Mouse (Mus musculus) heart, embryonic 14.5 days (tissue): Measurements from ENCODE around the gene Snx5. TPM values are rescaled to one million over a fixed set of nuclear protein-coding genes. Genes with fewer than 3 reads are reported as not detected.
A peak's percentile ranks its signal among the peaks of the same experiment; 100 is the strongest.

Source experiments
- ATAC-seq: fragments of 200-750 bp; cut with Nextera tagmentation; 2 replicates; pipeline ENCODE4 v1.8.0; 2017; ENCODE audit warnings: low read depth, moderate TSS enrichment; ENCODE audit not compliant: insufficient number of reproducible peaks, insufficient read depth, low FRiP score
- H3K27ac ChIP-seq, 2 experiments: fragments of 200-500 bp in 1 of 2; fragments of 300-500 bp in 1 of 2; sonication (generic) in 1 of 2; replicated peaks in 1 of 2; 2 replicates each; pipeline ENCODE4 v1.5.1; 2012 to 2014; ENCODE audit warnings: low read depth in 2 of 2, low read length in 2 of 2, control low read depth in 1 of 2, mild to moderate bottlenecking in 1 of 2, mixed read lengths in 1 of 2; ENCODE audit not compliant: control insufficient read depth in 1 of 2, insufficient read depth in 1 of 2
- H3K27me3 ChIP-seq: fragments of 300-500 bp; sonication (generic); 2 replicates; pipeline ENCODE4 v1.6.1; 2014; ENCODE audit warnings: mild to moderate bottlenecking, low read length, control low read depth; ENCODE audit not compliant: control insufficient read depth, insufficient read depth
- H3K36me3 ChIP-seq: fragments of 300-500 bp; sonication (generic); 2 replicates; pipeline ENCODE4 v1.6.1; 2014; ENCODE audit warnings: mild to moderate bottlenecking, control low read depth, low read length, mixed read lengths; ENCODE audit not compliant: control insufficient read depth, insufficient read depth
- H3K4me1 ChIP-seq, 2 experiments: fragments of 200-500 bp in 1 of 2; fragments of 300-500 bp in 1 of 2; sonication (generic) in 1 of 2; 2 replicates each; pipeline ENCODE4 v1.6.1; 2012 to 2014; ENCODE audit warnings: low read length in 2 of 2, control low read depth in 1 of 2, mixed read lengths in 1 of 2; ENCODE audit not compliant: control insufficient read depth in 2 of 2, insufficient read depth in 2 of 2
- H3K4me2 ChIP-seq: fragments of 300-500 bp; sonication (generic); 2 replicates; pipeline ENCODE4 v1.6.1; 2014; ENCODE audit warnings: mild to moderate bottlenecking, low read length
- H3K4me3 ChIP-seq, 2 experiments: fragments of 200-500 bp in 1 of 2; fragments of 300-500 bp in 1 of 2; sonication (generic) in 1 of 2; 2 replicates each; pipeline ENCODE4 v1.5.1; 2012 to 2014; ENCODE audit warnings: low read length in 2 of 2, mild to moderate bottlenecking in 2 of 2, control low read depth in 1 of 2, low read depth in 1 of 2, moderate library complexity in 1 of 2; ENCODE audit not compliant: control insufficient read depth in 1 of 2, insufficient read depth in 1 of 2
- H3K9ac ChIP-seq: fragments of 300-500 bp; sonication (generic); 2 replicates; pipeline ENCODE4 v1.6.1; 2014; ENCODE audit warnings: mild to moderate bottlenecking, low read length
- H3K9me3 ChIP-seq: fragments of 300-500 bp; sonication (generic); 2 replicates; pipeline ENCODE4 v1.6.1; 2016; ENCODE audit warnings: low read length, control low read depth; ENCODE audit not compliant: control insufficient read depth
- WGBS: fragments of 180-500 bp; shearing (Covaris S2); extraction: QIAGEN DNeasy Blood & Tissue Kit; methylation state at CpG from one replicate; pipeline ENCODE4 v1.1.7; 2014; 5-methylcytosine and 5-hydroxymethylcytosine counted together
- polyA plus RNA-seq: library from polyadenylated mRNA; unstranded; fragments of >200 nt; fragmentation: Nextera tagmentation; extraction: Ambion mirVana; gene quantifications from 2 replicates; pipeline ENCODE4 v1.2.1, GENCODE M21; 2014

Snx5 gene
- polyA plus RNA-seq, 1 experiment from 2014 or later = 99.9 TPM

DNA sequence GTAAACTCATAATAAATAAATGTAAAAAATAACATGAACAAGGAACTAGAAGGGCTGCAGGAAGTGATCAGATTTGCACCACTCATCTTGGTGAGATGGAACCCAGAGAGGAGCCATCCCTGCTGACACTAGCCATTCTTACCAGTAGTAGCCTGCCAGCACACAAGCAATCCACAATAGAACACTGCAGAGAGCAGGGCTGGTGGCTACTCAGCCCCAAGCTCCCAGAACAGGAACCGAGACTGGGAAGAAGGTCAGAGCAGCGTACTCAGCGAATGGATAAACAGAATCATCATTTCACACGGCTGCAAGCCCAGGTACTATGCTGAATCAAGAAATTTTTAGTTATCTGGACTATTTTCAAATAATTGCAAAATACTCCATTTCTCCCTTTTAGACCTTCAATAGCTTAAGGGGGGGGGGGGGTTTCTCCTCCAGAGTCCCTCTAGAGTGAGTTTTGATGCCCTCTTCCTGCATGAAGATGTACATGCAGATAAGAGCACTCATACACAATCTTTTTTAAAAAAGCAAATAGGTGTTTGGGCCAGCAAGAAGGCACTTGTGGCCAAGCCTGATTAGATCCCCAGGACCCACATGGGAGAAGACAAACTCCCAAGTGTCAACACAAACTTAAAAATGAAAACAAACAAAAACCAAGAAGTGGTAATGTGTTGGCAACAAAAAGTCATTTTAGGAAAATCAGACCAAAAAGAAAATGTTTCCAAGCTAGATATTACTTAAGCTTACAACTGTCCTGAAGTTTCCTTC lies 4.6 kb downstream of the Snx5 start:
- Histone ChIP-seq H3K4me3 (no peak overlapping the region; a peak in 1 of 4 replicates), H3K4me1 (peaks cover 0 to 40% of the 10 kb centered on the region in 2 experiments; a peak in 2 of 4 replicates), H3K9me3 (no peaks in the 10 kb centered on the region), H3K27ac (no peak overlapping the region), H3K4me2 (peak overlapping the region; percentile 72; the same call in 1 of the 2 replicates), H3K9ac (no peak overlapping the region), H3K27me3 (no peaks in the 10 kb centered on the region), H3K36me3 (peaks cover 38% of the 10 kb centered on the region)
- WGBS = 55% methylated on average over 4 of the region's 4 CpGs
- ATAC-seq = no peak

GRCm38 (mm10) chr2:144265120-144265488 lies 5.6 kb downstream of the Snx5 start:
- H3K27me3 ChIP-seq = no peaks in the 10 kb centered on the region
- 79% methylated on average over 3 of the region's 3 CpGs for WGBS
- ATAC-seq = no peak
- no peak overlapping the region for H3K27ac ChIP-seq
- H3K9me3 ChIP-seq = no peaks in the 10 kb centered on the region
- H3K36me3 ChIP-seq = peaks cover 48% of the 10 kb centered on the region
- H3K4me1 ChIP-seq = peaks cover 0 to 39% of the 10 kb centered on the region in 2 experiments; a peak in 2 of 4 replicates
- H3K4me2 ChIP-seq = no peak overlapping the region
- no peak overlapping the region for H3K9ac ChIP-seq
- H3K4me3 ChIP-seq = no peak overlapping the region

- no peak for ATAC-seq
- peaks cover 0 to 39% of the 10 kb centered on the region in 2 experiments; a peak in 2 of 4 replicates for H3K4me1 ChIP-seq
- no peaks in the 10 kb centered on the region for H3K27me3 ChIP-seq
- WGBS = 51% methylated on average over 5 of the region's 5 CpGs
- no peak overlapping the region for H3K4me2 ChIP-seq
- H3K4me3 ChIP-seq = no peak overlapping the region
- peaks cover 53% of the 10 kb centered on the region for H3K36me3 ChIP-seq
- H3K9me3 ChIP-seq = no peaks in the 10 kb centered on the region
- H3K27ac ChIP-seq = no peak overlapping the region
- H3K9ac ChIP-seq = no peak overlapping the region
Observed at GRCm38 (mm10) chr2:144264398-144265119, 6.1 kb downstream of the Snx5 start.

DNA sequence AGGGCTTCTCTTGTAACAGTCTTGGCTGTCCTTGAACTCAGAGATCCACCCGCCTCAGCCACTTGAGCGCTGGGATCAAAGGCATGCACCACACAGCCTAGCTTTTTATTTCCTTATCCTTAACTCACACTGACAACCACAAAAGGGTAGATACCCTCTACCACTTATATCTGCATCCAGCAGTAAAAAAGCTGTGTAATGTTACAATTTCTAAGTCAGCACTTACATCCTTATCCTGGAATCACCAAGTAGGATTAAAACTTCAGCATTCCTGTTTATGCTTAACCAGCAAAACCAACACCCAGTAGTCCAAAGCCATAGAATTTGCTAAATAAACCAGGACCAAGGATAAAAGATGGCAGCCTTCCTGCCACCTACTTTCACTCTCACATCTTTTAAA lies 7.9 kb downstream of the Snx5 start:
- Histone ChIP-seq H3K4me2 (no peak overlapping the region), H3K27ac (no peak overlapping the region), H3K4me3 (no peak overlapping the region), H3K36me3 (peaks cover 65% of the 10 kb centered on the region), H3K9me3 (no peaks in the 10 kb centered on the region), H3K27me3 (no peaks in the 10 kb centered on the region), H3K4me1 (peaks cover 0 to 24% of the 10 kb centered on the region in 2 experiments; a peak in 2 of 4 replicates), H3K9ac (no peak overlapping the region)
- no peak for ATAC-seq
- WGBS = 91% methylated on average over 2 of the region's 2 CpGs

GRCm38 (mm10) chr2:144250111-144250510 lies 20.6 kb downstream of the Snx5 start:
- Histone ChIP-seq H3K27me3 (no peaks in the 10 kb centered on the region), H3K9me3 (no peaks in the 10 kb centered on the region), H3K4me3 (no peak overlapping the region), H3K27ac (no peak overlapping the region), H3K36me3 (peaks cover 72% of the 10 kb centered on the region), H3K4me1 (peaks cover 6 to 15% of the 10 kb centered on the region in 2 experiments; a peak in 3 of 4 replicates), H3K4me2 (no peak overlapping the region), H3K9ac (no peak overlapping the region)
- no peak for ATAC-seq

DNA sequence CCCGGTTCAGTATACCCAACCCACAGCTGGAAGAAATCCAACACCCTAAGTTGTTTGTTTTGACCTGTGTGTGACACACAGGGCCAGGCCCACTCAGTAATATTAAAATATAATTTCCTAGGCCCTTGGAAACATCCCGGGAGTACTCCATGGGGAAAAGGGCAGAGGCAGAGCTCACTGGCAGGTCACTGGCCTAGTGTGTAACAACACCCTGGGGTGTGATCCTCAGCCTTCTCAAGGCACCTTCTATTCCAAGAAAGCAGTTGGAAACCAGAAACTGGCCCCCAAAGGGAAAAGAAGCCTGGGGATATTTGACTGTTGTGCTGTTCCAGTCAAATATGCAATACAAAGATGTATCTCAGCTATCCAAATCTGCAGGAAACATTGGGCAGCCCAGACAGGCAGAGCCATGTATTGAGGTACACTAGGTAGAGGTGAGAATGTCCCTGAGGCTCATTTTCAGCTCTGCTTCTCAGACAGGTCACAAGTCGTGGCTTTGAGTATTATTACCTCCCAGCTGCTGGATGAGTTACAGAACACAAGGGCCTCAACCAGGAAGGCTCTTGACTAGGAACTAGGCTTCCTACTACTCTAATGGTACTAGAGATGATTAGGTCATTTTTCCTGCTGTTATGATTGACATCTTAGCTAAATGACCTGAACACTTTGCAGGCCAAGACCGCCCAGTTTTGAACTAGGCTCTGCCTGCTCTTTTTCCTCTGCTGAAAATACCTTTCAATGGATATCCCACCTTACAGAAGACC lies 21.9 kb downstream of the Snx5 start:
- Histone ChIP-seq H3K4me3 (no peak overlapping the region), H3K4me2 (no peak overlapping the region), H3K27ac (no peak overlapping the region), H3K27me3 (no peaks in the 10 kb centered on the region), H3K9ac (no peak overlapping the region), H3K36me3 (peaks cover 59% of the 10 kb centered on the region), H3K9me3 (no peaks in the 10 kb centered on the region), H3K4me1 (peaks cover 6 to 15% of the 10 kb centered on the region in 2 experiments; a peak in 3 of 4 replicates)
- no peak for ATAC-seq
- WGBS = 45% methylated on average over 4 of the region's 4 CpGs

DNA sequence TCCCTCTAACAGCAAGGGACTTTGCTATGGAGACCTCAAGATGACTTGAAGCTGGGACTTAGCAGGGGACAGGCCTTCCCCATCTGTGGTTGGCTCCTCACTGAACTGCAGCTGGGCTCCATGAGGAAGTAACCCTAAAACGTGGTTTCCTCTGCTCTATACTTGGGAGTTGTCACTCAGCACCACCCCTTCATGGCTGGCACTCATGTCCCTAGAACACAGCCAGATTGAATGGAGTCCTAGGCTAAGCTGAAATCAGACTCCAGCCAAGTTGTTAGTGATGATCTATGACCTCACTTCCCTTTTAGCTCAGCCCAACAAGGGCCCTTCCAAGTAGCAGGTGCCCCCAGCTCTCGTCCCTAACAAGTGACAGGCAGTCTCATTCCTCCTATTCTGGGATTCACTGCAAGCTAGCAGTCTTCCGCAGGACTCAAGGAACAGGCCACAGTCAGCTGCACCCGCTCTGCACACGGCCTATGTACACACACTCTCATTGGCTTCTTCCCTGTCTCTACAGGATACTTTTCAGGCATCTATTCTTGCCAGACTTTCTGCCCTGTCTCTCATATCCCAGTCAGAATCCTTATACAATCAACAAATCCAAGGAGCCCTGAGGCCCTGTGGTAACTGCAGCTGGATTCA lies 23.2 kb downstream of the Snx5 start:
- 37% methylated on average over 5 of the region's 5 CpGs for WGBS
- no peaks in the 10 kb centered on the region for H3K27me3 ChIP-seq
- no peaks in the 10 kb centered on the region for H3K9me3 ChIP-seq
- no peak overlapping the region for H3K4me3 ChIP-seq
- no peak overlapping the region for H3K9ac ChIP-seq
- H3K4me1 ChIP-seq = peaks cover 6 to 15% of the 10 kb centered on the region in 2 experiments; a peak in 3 of 4 replicates
- ATAC-seq = peak; percentile 34; the same call in 1 of the 2 replicates
- peak overlapping the region; percentile 19 to 29; a peak in 1 of 4 replicates for H3K27ac ChIP-seq
- peaks cover 45% of the 10 kb centered on the region for H3K36me3 ChIP-seq
- no peak overlapping the region for H3K4me2 ChIP-seq
